Mouse (Mus musculus) gastrocnemius, postnatal 25 days (tissue): ENCODE results near the gene Arih2. TPM values are rescaled to one million over a fixed set of nuclear protein-coding genes. Genes with fewer than 3 reads are reported as not detected.
"Not testable (repeated sequence)": the region's sequence is repeated elsewhere in the genome, so short reads cannot be mapped to it uniquely, and the experiment has no call there.

ENCODE experiments used
- DNase-seq: peaks from one replicate; pipeline ENCODE4 v3.0.0; 2022
- long read RNA-seq, 2 experiments: library from polyadenylated mRNA; stranded (forward); transcript quantifications; one replicate each; pipeline ENCODE4 v2.0.0; 2021
- total RNA-seq, 2 experiments: library from RNA; stranded (reverse); gene quantifications; 1 replicate in 1 of 2; 2 replicates in 1 of 2; pipeline ENCODE4 v1.2.3; 2021

The Arih2 gene
- total RNA-seq, result 10 to 100 TPM; 52.7 to 61.0 TPM
- long read RNA-seq, experiment 1, transcript Arih2-201 (16 exons, 3,924 nt), result minor isoform, 5 of 30 reads
- long read RNA-seq, experiment 1, transcript Arih2-208 (1 exons, 3,664 nt), result major isoform, 13 of 30 reads
- long read RNA-seq, experiment 1, partial matches to known transcripts, result 2 of 30 reads
- long read RNA-seq, experiment 1, other reads (novel, unspliced or antisense), result 10 of 30 reads
- long read RNA-seq, experiment 2, transcript Arih2-201 (16 exons, 3,924 nt), result major isoform, 16 of 42 reads
- long read RNA-seq, experiment 2, transcript Arih2-208 (1 exons, 3,664 nt), result minor isoform, 9 of 42 reads
- long read RNA-seq, experiment 2, partial matches to known transcripts, result 2 of 42 reads
- long read RNA-seq, experiment 2, other reads (novel, unspliced or antisense), result 15 of 42 reads

DNA sequence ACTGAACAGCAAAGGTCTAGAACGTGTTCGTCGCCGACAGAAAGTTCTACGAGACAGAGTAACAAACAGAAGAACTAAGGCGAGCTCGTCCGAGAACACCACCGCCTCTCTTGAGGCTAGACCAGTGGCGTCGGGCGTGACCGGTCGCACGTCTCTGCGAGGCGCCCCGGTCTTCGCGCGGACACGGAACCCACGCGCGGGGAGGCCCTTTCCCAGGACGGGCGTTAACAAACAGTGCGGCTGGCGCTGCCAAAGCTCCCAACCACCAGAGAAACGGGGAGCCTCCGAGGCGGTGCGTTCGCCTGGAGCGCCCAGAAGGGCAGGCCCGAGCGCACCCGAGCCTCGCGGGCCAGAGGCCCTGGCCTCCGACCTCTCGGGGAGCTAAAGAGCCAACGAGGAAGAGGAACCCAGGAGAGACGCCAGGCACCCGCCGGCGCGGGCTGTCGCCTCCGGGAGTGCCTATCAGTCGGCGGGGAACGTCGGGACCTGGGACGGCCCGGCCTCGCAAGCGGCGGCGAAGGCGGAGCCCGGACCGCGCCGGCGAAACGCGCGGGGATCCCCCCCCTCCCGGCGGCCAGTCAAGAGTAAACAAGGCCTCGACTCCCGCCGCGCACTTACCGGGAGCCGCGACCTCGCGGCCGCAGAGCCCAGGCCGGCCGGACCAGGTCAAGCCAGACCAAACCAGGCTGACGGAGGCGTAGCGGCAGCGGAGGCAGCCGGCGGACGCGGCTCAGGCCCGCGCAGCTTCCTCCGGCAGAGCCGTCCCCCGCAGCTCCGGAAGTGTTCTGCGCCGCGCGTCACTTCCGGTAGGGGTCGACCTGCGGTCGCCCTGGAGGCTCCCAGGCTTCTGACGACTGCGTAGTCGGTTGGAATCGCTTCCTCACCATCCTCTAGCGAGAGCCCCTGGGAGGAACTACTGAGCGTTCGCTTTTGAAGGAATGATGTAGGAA, at the start of gene Arih2:
TSS of gene Arih2 (minus strand) at position 776 of the 950 bp plus-strand sequence.
- peak; percentile 92 for DNase-seq

DNA sequence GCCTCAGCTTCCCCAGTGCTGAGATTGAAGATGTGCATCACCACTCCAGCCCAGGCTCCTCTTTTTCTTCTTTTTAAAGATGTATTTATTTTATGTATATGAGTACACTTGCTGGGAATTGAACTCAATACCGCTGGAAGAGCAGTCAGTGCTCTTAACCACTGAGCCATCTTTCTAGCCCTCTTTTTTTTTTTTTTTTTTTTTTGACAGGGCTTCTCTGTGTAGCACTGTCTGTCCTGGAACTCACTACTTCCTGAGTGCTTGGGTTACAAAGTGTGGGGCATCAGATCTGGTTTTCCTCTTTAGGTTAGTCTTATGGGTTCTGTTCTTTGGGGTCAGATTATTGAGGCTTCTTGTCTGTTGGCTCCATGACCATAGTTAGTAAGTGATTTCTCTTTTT, 45.3 kb upstream of the Arih2 start:
- DNase-seq, result no peak

GRCm38 (mm10) chr9:108693946-108694345, 44.8 kb upstream of the Arih2 start:
- DNase-seq, result no peak

DNA sequence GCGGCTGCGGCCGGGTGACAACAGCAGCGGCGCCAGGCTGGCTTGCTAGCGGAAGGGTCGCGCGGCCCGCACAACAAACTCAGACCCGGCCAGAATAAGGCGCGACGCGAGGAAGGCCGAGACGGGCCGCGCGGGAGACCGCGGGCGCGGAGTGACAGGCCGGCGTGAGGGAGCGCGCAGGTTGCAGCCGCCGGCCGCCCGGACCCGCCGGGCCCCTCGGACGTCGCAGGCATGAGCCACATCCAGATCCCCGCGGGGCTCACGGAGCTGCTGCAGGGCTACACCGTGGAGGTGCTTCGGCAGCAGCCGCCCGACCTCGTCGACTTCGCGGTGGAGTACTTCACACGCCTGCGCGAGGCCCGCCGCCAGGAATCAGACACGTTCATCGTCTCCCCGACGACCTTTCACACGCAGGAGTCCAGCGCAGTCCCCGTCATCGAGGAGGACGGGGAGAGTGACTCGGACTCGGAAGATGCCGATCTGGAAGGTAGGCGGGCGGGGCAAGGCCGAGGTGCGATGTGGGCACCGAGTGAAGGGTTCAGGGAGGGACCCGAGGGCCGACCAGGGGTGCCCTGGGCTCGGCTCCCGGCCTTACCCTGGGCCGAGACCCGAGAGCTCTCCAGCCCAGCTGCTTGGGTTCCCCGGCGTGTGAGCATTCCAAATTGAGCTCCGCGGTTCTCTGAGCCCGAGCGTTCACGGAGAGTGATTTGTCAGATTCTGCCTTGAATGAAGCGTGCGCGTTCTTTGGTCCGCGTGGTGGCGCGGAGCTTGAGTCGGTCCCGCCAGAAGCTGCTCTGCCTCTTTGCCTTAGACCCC, 43.2 kb upstream of the Arih2 start:
- DNase-seq, result peak; percentile 39

- peak; percentile 86 for DNase-seq
Measured at GRCm38 (mm10) chr9:108691846-108692225, 42.6 kb upstream of the Arih2 start.

DNA sequence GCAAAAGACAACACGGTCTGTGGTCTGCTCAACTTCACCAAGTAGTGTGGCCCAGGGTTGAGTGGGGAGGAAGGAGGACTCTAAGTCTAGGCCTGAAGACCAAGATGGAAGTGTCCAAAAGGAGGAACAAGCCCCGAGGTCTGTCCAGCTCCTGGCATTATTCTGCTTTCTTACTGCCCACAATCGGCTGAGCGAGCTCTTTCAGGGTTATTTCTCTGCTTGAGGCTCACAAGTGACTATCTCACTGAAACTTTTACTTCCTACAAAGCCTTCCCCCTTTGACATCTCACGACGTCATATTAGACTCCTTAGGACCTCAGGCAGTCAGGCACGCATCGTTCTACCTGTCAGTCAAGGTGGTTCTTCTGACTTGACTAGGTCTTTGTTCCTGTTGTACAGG, 42.2 kb upstream of the Arih2 start:
- DNase-seq, result no peak

GRCm38 (mm10) chr9:108690914-108691313, 41.7 kb upstream of the Arih2 start:
- DNase-seq, result no peak

DNA sequence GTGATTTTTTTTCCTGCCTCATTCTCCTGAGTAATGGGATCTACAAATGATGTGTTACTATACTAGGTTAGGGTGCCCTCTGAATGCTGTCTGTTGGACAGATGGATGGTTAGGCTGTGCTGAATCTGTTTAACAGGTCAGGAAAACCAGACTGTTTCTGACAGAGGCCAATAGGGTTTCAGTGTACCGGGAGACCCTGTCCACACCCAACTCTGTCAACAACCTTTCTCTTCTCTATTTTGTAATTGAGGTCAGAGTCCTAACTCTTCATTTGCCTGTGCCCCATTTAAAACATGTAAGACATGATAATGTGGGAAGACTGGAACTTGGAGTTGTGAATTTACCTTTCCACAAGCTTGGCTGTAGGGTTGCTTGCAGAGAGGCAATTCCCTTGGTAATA, 40.8 kb upstream of the Arih2 start:
- DNase-seq, result no peak

- DNase-seq, result no peak
Measured at GRCm38 (mm10) chr9:108689106-108689505, 39.9 kb upstream of the Arih2 start, which contains the start of gene Prkar2a. Gene Prkar2a, plus strand, starts transcription at chr9:108689314.

DNA sequence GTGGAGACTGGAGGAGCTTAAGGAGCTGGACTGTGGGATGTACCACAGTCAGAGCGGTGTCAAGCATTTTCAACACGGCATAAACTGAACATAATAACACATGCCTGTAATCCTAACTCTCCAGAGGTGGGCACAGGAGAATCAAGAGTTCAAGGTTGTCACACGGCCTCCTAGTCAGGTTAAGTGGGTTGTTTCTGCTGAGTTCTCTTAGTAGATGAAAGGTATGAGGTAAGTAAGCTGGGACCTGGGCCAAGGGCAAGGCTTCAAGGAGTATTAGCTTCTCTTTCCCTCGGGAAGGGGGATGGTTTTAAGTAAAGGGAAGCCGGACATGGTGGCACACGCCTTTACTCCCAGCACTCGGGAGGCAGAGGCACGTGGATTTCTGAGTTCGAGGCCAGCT, 39.3 kb upstream of the Arih2 start:
- no peak for DNase-seq

DNA sequence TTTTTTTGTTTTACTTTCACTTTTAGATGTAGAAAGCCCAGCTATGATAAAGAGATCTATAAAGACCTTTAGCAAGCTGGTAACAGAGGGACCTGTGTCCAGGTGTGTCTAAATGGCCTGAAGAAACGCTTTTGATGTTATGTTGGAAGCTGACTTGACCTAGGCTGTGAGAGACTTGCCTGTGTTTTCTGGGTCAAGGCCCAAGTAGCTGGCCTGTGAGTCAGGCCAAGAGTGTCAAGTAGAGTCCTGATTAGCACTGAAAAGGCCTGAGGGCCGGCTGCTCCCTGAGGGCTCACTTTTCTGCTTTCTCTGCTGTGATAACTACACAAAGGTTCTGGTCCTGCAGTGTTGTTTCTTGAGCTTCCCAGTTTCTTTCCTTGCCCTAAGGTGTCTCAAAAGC, 38.5 kb upstream of the Arih2 start:
- DNase-seq, result peak; percentile 10

DNA sequence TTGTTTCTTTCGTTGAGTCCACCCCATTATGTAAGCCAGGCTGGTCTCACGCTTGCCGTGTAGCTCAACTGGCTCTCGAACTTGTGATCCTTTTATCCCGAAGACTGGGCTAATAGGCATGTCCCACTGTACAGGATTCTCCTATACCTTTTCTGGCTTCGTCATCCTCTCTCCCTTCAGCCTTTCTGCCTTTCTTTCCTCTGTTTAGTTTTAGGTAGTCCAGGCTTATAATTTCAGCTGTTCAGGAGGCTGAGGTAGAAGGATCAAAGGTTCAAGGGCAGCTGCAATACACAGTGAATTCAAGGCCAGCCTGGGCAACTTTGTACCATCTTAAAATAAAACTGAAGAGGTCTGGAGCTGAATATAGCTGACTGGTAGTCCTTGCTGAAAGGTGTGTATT, 38.0 kb upstream of the Arih2 start:
- DNase-seq, result no peak

- DNase-seq, result peak; percentile 10
Measured at GRCm38 (mm10) chr9:108686475-108686887, 37.3 kb upstream of the Arih2 start.

DNA sequence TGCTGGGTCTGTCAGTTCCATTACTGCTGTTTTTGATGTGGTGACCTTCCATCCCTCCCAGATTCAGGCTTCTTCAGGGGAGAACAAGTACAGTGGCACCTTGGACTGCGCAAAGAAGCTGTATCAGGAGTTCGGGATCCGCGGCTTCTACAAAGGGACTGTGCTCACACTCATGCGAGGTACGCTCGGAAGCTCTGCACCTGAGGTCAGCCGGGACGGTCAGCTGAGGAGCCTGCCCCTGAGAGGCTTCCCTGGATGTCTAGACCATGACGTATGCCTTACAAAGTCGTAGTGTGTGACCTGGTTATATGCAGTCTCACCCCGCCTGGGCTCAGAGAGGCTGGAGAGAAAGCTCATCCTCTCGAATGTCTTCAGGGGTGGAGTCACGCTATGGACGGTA, 30.8 kb upstream of the Arih2 start:
- DNase-seq, result no peak

GRCm38 (mm10) chr9:108673151-108673550, 24.0 kb upstream of the Arih2 start:
- DNase-seq, result no peak

- no peak for DNase-seq
Measured at GRCm38 (mm10) chr9:108669875-108670274, 20.7 kb upstream of the Arih2 start.

DNA sequence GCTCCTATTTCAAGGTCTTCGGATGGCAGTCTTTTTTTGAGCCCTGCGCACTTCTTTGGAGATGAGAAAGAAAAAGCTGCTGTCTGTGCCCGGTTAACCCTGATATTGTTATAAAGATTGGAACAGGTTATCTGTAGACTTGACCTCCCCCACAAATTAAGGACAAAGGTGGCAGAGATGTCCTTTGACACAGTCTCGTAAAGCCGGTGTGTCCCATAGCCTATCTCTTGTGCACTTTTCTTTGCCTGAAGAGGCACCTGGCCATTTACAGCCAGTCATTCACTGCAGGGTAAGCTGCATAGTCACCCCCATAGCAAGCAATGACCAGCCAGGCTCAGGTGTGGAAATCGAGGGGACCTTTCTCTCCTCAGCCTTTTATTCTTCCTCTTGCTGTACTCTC, 13.5 kb upstream of the Arih2 start:
- DNase-seq, result no peak

GRCm38 (mm10) chr9:108661677-108662612, 12.8 kb upstream of the Arih2 start, which contains the start of gene Slc25a20:
Gene Slc25a20, plus strand, starts transcription at chr9:108662088.
- peak; percentile 83 for DNase-seq

GRCm38 (mm10) chr9:108655865-108656264, 6.7 kb upstream of the Arih2 start:
- DNase-seq, result not testable (repeated sequence)

DNA sequence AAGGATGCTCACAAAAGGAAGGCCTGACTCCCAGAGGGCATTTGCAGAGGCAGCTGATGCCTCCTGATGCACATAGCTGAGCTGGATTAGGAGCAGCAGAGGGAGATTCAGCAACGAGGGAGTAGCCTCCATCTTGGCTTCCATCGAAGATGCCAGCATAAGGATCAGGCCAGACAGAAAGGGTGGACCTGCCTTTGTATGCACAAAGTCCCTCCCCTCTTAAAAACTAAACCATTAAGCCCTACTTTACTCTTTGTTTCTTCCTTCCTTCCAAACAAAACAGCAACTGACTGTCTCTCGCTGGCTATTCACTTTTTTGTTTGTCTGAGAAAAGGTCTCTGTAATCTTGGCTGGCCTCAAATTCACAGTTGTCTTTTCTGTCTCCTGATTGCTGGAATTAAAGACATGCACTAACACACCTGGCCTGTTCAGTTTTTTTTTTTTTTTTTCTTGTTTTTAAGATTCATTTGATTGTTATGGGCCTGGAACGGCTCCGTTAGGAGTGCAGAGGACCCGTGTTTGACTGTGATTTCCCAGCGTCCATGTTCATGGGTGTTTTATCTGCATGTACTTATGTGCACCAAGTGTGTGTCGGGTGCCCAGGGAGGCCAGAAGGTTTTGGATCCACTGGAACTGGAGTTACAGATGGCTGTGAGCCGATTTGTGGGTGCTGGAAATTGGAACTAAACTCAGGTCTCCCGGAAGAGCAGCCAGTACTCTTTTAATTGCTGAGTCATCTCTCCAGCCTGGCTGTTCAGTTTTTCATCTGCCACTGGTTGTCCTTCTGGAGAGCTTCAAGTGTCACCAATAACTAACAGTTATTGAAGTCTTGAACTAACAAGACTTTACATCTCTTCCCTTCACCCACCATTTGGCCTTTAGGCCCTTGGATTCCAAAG, 5.6 kb upstream of the Arih2 start:
- no peak for DNase-seq
